Mouse (Mus musculus): ENCODE data around the gene Carmil2.

- no peak for TF ChIP-seq POLR2A (IDR thresholded peaks at IDR 0.05; ENCODE audit: control insufficient read depth, low read depth, low read length)
- no peak for TF ChIP-seq CTCF (IDR thresholded peaks at IDR 0.05; ENCODE audit: control insufficient read depth, insufficient read depth, insufficient replicate concordance, low read depth, low read length)
These were observed 749 bp upstream of the Carmil2 start for GRCm38 (mm10) chr8:105685325-105685724.
